Mouse (Mus musculus): ENCODE data around the gene Trim68. TPM values are rescaled to one million over a fixed set of nuclear protein-coding genes. Genes with fewer than 3 reads are reported as not detected.

Gene Trim68
- polyA plus RNA-seq (2014; fragmentation: Illumina TruSeq; extraction: RNeasy Lipid Tissue Mini Kit (QIAGEN cat#74804); ENCODE audit: low read depth, low replicate concordance): 5.6 TPM

GRCm38 (mm10) chr7:102686944-102687501 lies at the start of gene Trim68:
Trim68 (minus strand) TSS chr7:102687327.

DNA sequence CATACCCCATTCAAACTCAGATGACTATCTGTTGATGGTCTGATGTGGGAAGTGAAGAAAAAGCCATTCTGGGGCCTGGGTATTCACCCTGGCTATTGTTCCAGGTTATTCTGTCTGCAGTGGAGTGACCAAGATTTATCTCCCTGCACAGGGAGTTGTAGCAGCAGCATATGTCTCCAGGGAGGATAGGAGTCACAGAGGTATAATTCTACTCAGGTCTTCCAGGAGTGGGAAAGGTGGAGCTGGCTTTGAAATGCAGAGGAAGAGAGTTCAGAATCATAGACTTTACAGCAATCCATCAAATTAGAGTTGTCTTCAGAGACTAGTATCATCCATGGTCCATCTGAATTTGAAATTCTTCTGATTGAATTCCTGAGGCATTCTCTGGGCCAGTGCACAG lies 40.3 kb upstream of the Trim68 start, which contains the start of gene Olfr559:
TSS of gene Olfr559 (minus strand) at position 101 of the 400 bp plus-strand sequence.

DNA sequence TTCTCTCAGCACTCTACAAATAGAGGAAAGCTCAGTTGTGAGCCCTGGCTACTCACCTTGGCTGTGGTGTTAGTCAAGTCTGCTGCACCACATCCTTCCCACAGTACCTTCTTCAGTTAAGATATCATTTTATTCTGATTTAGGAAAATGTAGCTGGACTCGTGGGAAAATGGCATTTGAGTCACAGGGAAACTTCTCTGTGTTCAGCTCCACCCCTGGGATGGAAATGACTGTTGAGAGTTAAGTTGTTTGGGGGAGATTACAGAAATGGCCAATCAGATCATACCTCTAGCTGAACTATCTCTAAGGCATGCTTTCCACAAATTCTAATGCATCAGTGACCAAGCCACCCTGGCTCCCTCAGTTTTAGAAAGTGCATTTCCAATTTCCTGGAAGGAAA lies 31.8 kb upstream of the Trim68 start, which contains the start of gene Olfr33:
TSS of gene Olfr33 (minus strand) at position 101 of the 400 bp plus-strand sequence.

DNA sequence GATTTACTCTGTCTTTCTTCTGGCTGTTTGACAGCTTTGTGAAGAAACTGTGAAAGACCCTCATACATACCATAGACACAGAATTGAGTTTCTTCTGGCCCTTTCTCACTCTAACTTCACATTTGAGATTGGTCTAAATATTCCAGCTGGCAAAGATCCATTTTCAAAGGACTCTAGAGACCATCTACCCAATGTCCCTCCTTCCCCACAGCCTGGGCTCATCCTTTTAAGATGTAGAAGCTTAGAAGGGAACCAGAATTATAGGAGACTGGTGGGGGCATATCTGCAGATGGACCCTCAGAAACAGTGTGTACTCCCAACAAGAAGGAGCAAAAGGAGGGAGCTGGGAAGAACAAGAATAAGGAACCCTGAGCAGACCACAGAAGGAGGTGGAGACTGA lies 14.8 kb upstream of the Trim68 start, which contains the start of gene Olfr558:
TSS of gene Olfr558 (plus strand) at position 301 of the 400 bp plus-strand sequence.

DNA sequence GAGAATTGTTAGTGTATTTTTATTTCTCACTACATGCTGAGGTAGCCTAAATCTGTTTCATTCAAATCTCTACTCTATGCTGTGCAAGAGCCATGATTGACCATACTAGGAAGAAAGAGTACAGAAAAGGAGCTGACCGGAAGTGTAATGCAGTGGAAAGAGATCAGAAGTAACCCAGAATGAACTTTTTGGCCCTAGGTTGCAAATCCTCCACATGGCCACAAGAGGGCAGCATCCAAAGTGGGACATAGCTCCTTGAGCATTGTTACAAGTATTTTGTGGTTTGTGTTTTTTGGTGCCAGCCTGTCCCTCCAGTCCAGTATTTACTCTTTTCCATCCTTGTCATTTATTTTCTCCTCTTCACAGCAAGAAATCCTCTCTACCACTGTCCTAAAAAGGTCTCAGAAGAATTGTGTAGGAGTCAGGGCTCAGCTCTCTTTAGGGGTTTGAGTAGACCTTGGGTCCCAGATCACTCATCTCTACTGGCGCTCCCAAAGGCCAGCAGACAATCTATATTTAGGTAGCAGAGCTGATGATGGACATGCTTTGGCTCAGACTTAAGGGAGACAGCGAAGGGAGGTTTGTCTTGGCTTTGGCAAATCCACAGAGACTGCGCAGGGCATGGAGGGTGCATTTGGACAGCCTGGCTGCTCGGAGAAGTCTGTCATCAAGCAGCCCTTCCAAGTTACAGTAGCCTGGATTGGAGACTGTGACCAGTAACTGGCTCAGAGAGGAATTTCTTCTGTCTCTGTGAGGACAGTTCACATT lies 8.4 kb upstream of the Trim68 start, which contains the start of gene Olfr557:
TSS of gene Olfr557 (plus strand) at position 553 of the 768 bp plus-strand sequence.

DNA sequence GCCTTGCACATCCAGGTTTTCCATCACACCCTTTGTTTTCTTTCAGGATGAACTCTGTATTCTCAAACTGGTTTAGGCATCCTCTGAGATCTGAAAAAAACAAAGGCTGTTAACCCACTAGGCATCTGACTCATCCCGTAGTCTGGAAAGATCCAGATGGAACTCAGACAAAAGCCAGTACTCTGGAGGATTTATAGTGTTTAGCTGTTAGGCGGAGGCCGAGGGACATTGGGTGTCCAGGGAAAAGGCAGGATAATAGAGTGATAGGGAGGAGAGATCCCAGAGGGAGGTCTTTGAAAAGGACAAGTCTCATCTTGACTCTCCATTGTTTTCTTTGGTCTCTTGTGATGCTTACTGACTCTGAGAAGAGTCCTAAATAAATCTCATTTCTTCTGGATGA lies 22.5 kb downstream of the Trim68 start, which contains the start of gene Olfr556:
TSS of gene Olfr556 (plus strand) at position 301 of the 400 bp plus-strand sequence.

GRCm38 (mm10) chr7:102658523-102658922 lies 28.6 kb downstream of the Trim68 start, which contains the start of gene Olfr555:
Olfr555 (plus strand) TSS chr7:102658823.

GRCm38 (mm10) chr7:102638132-102638531 lies 49.0 kb downstream of the Trim68 start, which contains the start of gene Olfr554:
Olfr554 (plus strand) TSS chr7:102638432.

Other genes with a start within 250 kb of the Trim68 start
- 83.8 TPM for gene Rrm1, start 245.6 kb downstream of the Trim68 start, polyA plus RNA-seq (2014; fragmentation: Illumina TruSeq; extraction: RNeasy Lipid Tissue Mini Kit (QIAGEN cat#74804); ENCODE audit: low read depth, low replicate concordance)
- not detected for gene Olfr543, start 205.6 kb downstream of the Trim68 start, polyA plus RNA-seq (2014; fragmentation: Illumina TruSeq; extraction: RNeasy Lipid Tissue Mini Kit (QIAGEN cat#74804); ENCODE audit: low read depth, low replicate concordance)
- gene Olfr544, start 199.0 kb downstream of the Trim68 start, polyA plus RNA-seq (2014; fragmentation: Illumina TruSeq; extraction: RNeasy Lipid Tissue Mini Kit (QIAGEN cat#74804); ENCODE audit: low read depth, low replicate concordance): not detected
- gene Olfr545, start 187.8 kb downstream of the Trim68 start, polyA plus RNA-seq (2014; fragmentation: Illumina TruSeq; extraction: RNeasy Lipid Tissue Mini Kit (QIAGEN cat#74804); ENCODE audit: low read depth, low replicate concordance): not detected
- not detected for gene Olfr547, start 152.6 kb downstream of the Trim68 start, polyA plus RNA-seq (2014; fragmentation: Illumina TruSeq; extraction: RNeasy Lipid Tissue Mini Kit (QIAGEN cat#74804); ENCODE audit: low read depth, low replicate concordance)
- gene Olfr548-ps1, start 146.4 kb downstream of the Trim68 start, polyA plus RNA-seq (2014; fragmentation: Illumina TruSeq; extraction: RNeasy Lipid Tissue Mini Kit (QIAGEN cat#74804); ENCODE audit: low read depth, low replicate concordance): not detected
- gene Olfr549, start 137.5 kb downstream of the Trim68 start, polyA plus RNA-seq (2014; fragmentation: Illumina TruSeq; extraction: RNeasy Lipid Tissue Mini Kit (QIAGEN cat#74804); ENCODE audit: low read depth, low replicate concordance): not detected
- gene Trim21, start 121.8 kb downstream of the Trim68 start, polyA plus RNA-seq (2014; fragmentation: Illumina TruSeq; extraction: RNeasy Lipid Tissue Mini Kit (QIAGEN cat#74804); ENCODE audit: low read depth, low replicate concordance): 1.1 TPM
- gene Olfr550, start 115.9 kb downstream of the Trim68 start, polyA plus RNA-seq (2014; fragmentation: Illumina TruSeq; extraction: RNeasy Lipid Tissue Mini Kit (QIAGEN cat#74804); ENCODE audit: low read depth, low replicate concordance): not detected
- gene Olfr551, start 95.4 kb downstream of the Trim68 start, polyA plus RNA-seq (2014; fragmentation: Illumina TruSeq; extraction: RNeasy Lipid Tissue Mini Kit (QIAGEN cat#74804); ENCODE audit: low read depth, low replicate concordance): not detected
- gene Olfr552, start 89.6 kb downstream of the Trim68 start, polyA plus RNA-seq (2014; fragmentation: Illumina TruSeq; extraction: RNeasy Lipid Tissue Mini Kit (QIAGEN cat#74804); ENCODE audit: low read depth, low replicate concordance): not detected
- gene Olfr553, start 69.1 kb downstream of the Trim68 start, polyA plus RNA-seq (2014; fragmentation: Illumina TruSeq; extraction: RNeasy Lipid Tissue Mini Kit (QIAGEN cat#74804); ENCODE audit: low read depth, low replicate concordance): not detected
- gene Olfr554, start 48.9 kb downstream of the Trim68 start, polyA plus RNA-seq (2014; fragmentation: Illumina TruSeq; extraction: RNeasy Lipid Tissue Mini Kit (QIAGEN cat#74804); ENCODE audit: low read depth, low replicate concordance): not detected
- gene Olfr555, start 28.5 kb downstream of the Trim68 start, polyA plus RNA-seq (2014; fragmentation: Illumina TruSeq; extraction: RNeasy Lipid Tissue Mini Kit (QIAGEN cat#74804); ENCODE audit: low read depth, low replicate concordance): not detected
- not detected for gene Olfr556, start 22.4 kb downstream of the Trim68 start, polyA plus RNA-seq (2014; fragmentation: Illumina TruSeq; extraction: RNeasy Lipid Tissue Mini Kit (QIAGEN cat#74804); ENCODE audit: low read depth, low replicate concordance)
- gene Olfr557, start 8.6 kb upstream of the Trim68 start, polyA plus RNA-seq (2014; fragmentation: Illumina TruSeq; extraction: RNeasy Lipid Tissue Mini Kit (QIAGEN cat#74804); ENCODE audit: low read depth, low replicate concordance): not detected
- gene Olfr558, start 14.9 kb upstream of the Trim68 start, polyA plus RNA-seq (2014; fragmentation: Illumina TruSeq; extraction: RNeasy Lipid Tissue Mini Kit (QIAGEN cat#74804); ENCODE audit: low read depth, low replicate concordance): 0.48 TPM
- gene Olfr33, start 31.7 kb upstream of the Trim68 start, polyA plus RNA-seq (2014; fragmentation: Illumina TruSeq; extraction: RNeasy Lipid Tissue Mini Kit (QIAGEN cat#74804); ENCODE audit: low read depth, low replicate concordance): 0.08 TPM
- not detected for gene Olfr559, start 40.2 kb upstream of the Trim68 start, polyA plus RNA-seq (2014; fragmentation: Illumina TruSeq; extraction: RNeasy Lipid Tissue Mini Kit (QIAGEN cat#74804); ENCODE audit: low read depth, low replicate concordance)
- not detected for gene Olfr560, start 72.0 kb upstream of the Trim68 start, polyA plus RNA-seq (2014; fragmentation: Illumina TruSeq; extraction: RNeasy Lipid Tissue Mini Kit (QIAGEN cat#74804); ENCODE audit: low read depth, low replicate concordance)
- gene Olfr78, start 72.1 kb upstream of the Trim68 start, polyA plus RNA-seq (2014; fragmentation: Illumina TruSeq; extraction: RNeasy Lipid Tissue Mini Kit (QIAGEN cat#74804); ENCODE audit: low read depth, low replicate concordance): 0.34 TPM
- gene Olfr561, start 83.9 kb upstream of the Trim68 start, polyA plus RNA-seq (2014; fragmentation: Illumina TruSeq; extraction: RNeasy Lipid Tissue Mini Kit (QIAGEN cat#74804); ENCODE audit: low read depth, low replicate concordance): not detected
- not detected for gene Olfr564, start 116.2 kb upstream of the Trim68 start, polyA plus RNA-seq (2014; fragmentation: Illumina TruSeq; extraction: RNeasy Lipid Tissue Mini Kit (QIAGEN cat#74804); ENCODE audit: low read depth, low replicate concordance)
- gene Olfr566, start 171.4 kb upstream of the Trim68 start, polyA plus RNA-seq (2014; fragmentation: Illumina TruSeq; extraction: RNeasy Lipid Tissue Mini Kit (QIAGEN cat#74804); ENCODE audit: low read depth, low replicate concordance): not detected
- gene Olfr568, start 189.8 kb upstream of the Trim68 start, polyA plus RNA-seq (2014; fragmentation: Illumina TruSeq; extraction: RNeasy Lipid Tissue Mini Kit (QIAGEN cat#74804); ENCODE audit: low read depth, low replicate concordance): 0.24 TPM
- not detected for gene Olfr569, start 203.6 kb upstream of the Trim68 start, polyA plus RNA-seq (2014; fragmentation: Illumina TruSeq; extraction: RNeasy Lipid Tissue Mini Kit (QIAGEN cat#74804); ENCODE audit: low read depth, low replicate concordance)
- gene Olfr570, start 207.2 kb upstream of the Trim68 start, polyA plus RNA-seq (2014; fragmentation: Illumina TruSeq; extraction: RNeasy Lipid Tissue Mini Kit (QIAGEN cat#74804); ENCODE audit: low read depth, low replicate concordance): not detected
- not detected for gene Olfr571, start 230.2 kb upstream of the Trim68 start, polyA plus RNA-seq (2014; fragmentation: Illumina TruSeq; extraction: RNeasy Lipid Tissue Mini Kit (QIAGEN cat#74804); ENCODE audit: low read depth, low replicate concordance)
- gene Olfr572, start 237.1 kb upstream of the Trim68 start, polyA plus RNA-seq (2014; fragmentation: Illumina TruSeq; extraction: RNeasy Lipid Tissue Mini Kit (QIAGEN cat#74804); ENCODE audit: low read depth, low replicate concordance): not detected